Mouse (Mus musculus): ENCODE measurements around the gene Rxrg. TPM values are rescaled to one million over a fixed set of nuclear protein-coding genes. Genes with fewer than 3 reads are reported as not detected.

The Rxrg gene
- total RNA-seq, 2 experiments from 2014 or later = 58.4 to 59.6 TPM

DNA sequence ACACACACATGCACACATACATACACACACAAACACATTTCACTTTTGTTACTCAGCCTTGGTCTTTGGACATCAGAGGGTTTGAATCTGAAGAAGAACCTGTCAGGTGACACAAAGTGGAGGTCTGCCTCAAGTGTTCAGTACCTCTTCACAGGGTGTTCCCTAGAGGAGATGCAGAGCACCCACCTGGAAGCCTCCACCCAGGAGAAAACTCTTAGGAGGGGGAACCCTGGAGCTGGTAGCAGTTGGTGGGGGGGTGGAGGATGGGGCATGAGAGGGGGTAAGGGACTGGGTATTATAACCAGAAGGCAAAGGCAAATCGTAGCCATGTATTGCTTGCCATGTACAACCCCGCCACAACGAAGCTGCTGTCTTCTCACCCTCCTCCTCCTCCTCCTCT is 60.9 kb downstream of the Rxrg start:
- no peak for TF ChIP-seq CTCF (IDR thresholded peaks at IDR 0.05)
- intact Hi-C loops (cut with DNase I) = no loop called here
- DNase-seq = no peak
- Histone ChIP-seq H3K4me3 (no peak overlapping the region), H3K27ac (no peak overlapping the region)

GRCm38 (mm10) chr1:167660521-167661101 is 62.4 kb downstream of the Rxrg start:
- Histone ChIP-seq H3K27ac (peak overlapping the region; percentile 54), H3K4me3 (peak overlapping the region; percentile 60)
- TF ChIP-seq CTCF (IDR thresholded peaks at IDR 0.05) = no peak
- intact Hi-C loops (cut with DNase I) = loop anchor here (10.0 kb wide), 1 partner anchor 124 kb away; no protein-coding TSS in a partner anchor
- peak; percentile 77 for DNase-seq

- H3K4me3 ChIP-seq = peak overlapping the region; percentile 60
- H3K27ac ChIP-seq = peak overlapping the region; percentile 54
- intact Hi-C loops (cut with DNase I) = loop anchor here (10.0 kb wide), 1 partner anchor 124 kb away; no protein-coding TSS in a partner anchor
- peak; percentile 73 for DNase-seq
- TF ChIP-seq CTCF (IDR thresholded peaks at IDR 0.05) = no peak
Observed at GRCm38 (mm10) chr1:167661123-167661522, 62.9 kb downstream of the Rxrg start.

DNA sequence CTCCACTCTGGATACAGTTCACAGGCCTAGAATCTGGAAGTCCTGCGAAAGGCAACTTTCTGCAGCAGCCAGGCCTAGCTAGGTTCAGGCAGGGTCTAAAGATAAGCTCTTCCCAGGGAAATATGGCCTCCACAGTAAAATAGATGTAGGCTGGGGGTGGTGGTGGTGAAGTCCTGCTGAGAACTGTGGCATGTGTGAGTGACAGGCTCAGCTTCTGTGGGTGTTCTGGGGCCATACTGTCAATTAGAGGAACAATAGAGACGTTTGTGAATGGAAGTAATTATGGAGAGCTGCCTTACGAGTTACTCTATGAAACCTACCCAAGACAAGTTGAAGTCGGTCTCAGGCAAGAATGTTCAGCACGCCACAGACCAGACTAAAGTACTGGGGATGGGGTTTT is 65.0 kb downstream of the Rxrg start:
- no peak for DNase-seq
- no peak overlapping the region for H3K4me3 ChIP-seq
- TF ChIP-seq CTCF (IDR thresholded peaks at IDR 0.05) = no peak
- intact Hi-C loops (cut with DNase I) = loop anchor here (10.0 kb wide), 1 partner anchor 122 kb away; no protein-coding TSS in a partner anchor
- H3K27ac ChIP-seq = no peak overlapping the region

GRCm38 (mm10) chr1:167669796-167670195 is 71.6 kb downstream of the Rxrg start:
- H3K27ac ChIP-seq = no peak overlapping the region
- intact Hi-C loops (cut with DNase I) = loop anchor here (10.0 kb wide), 2 partner anchors 115 to 245 kb away; no protein-coding TSS in a partner anchor
- peak; percentile 94; the same call in 1 of the 2 replicates for TF ChIP-seq CTCF (IDR thresholded peaks at IDR 0.05)
- DNase-seq = peak; percentile 65
- H3K4me3 ChIP-seq = no peak overlapping the region

DNA sequence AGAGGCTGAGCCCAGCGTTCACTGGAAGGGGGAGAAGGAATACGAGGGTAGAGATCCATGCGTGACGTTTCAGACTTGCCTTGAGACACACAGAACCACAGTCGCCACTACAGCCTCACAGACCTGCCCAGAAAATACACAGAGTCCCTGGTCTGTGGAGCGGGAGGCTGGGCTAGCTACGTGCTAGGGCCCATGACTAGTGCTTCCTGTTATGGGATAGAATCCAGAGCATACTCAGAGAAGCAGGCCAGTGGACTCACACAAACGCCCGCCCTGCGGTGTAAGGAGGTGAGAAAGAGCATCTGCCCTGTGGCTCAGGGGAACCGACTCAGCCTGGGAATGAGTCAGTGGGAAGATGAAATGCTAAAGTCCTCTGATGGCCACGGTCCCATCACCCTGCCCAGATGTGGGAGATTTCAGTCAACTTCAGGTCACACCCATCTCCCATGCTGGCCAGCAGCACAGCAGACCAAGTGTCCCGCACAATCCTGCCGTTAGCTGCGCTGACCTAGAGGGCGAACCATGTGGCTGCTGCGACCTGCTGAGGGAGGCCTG is 74.3 kb downstream of the Rxrg start:
- H3K27ac ChIP-seq = no peak overlapping the region; the same call in 1 of the 2 replicates
- peak overlapping the region; percentile 7; the same call in 1 of the 2 replicates for H3K4me3 ChIP-seq
- DNase-seq = peak; percentile 73
- intact Hi-C loops (cut with DNase I) = loop anchor here (10.0 kb wide), 1 partner anchor 242 kb away; no protein-coding TSS in a partner anchor
- no peak for TF ChIP-seq CTCF (IDR thresholded peaks at IDR 0.05)

GRCm38 (mm10) chr1:167679061-167679460 is 80.9 kb downstream of the Rxrg start:
- no peak for DNase-seq
- H3K27ac ChIP-seq = no peak overlapping the region
- no peak overlapping the region for H3K4me3 ChIP-seq
- intact Hi-C loops (cut with DNase I) = loop anchor here (10.0 kb wide), 1 partner anchor 236 kb away; no protein-coding TSS in a partner anchor
- TF ChIP-seq CTCF (IDR thresholded peaks at IDR 0.05) = no peak

DNA sequence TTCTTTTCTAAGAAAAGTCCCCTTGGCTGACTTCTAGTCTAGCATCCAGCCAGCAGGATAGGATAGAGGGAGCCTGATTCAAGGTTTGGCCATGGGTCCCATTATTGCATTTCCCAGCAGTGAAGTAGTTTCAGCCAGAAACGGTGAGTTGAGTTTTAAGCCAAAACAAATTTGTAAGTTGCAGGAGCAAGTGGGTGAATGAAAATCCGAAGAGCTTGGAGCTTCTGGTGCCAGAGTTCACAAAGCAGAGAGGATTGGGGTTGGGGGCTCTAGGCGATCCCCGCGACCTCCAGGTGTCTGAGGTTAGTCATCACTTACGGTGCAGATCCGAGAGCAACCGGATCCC is 89.8 kb downstream of the Rxrg start:
- H3K4me3 ChIP-seq = peak overlapping the region; percentile 66
- peak overlapping the region; percentile 72 for H3K27ac ChIP-seq
- DNase-seq = no peak
- intact Hi-C loops (cut with DNase I) = no loop called here
- no peak for TF ChIP-seq CTCF (IDR thresholded peaks at IDR 0.05)

DNA sequence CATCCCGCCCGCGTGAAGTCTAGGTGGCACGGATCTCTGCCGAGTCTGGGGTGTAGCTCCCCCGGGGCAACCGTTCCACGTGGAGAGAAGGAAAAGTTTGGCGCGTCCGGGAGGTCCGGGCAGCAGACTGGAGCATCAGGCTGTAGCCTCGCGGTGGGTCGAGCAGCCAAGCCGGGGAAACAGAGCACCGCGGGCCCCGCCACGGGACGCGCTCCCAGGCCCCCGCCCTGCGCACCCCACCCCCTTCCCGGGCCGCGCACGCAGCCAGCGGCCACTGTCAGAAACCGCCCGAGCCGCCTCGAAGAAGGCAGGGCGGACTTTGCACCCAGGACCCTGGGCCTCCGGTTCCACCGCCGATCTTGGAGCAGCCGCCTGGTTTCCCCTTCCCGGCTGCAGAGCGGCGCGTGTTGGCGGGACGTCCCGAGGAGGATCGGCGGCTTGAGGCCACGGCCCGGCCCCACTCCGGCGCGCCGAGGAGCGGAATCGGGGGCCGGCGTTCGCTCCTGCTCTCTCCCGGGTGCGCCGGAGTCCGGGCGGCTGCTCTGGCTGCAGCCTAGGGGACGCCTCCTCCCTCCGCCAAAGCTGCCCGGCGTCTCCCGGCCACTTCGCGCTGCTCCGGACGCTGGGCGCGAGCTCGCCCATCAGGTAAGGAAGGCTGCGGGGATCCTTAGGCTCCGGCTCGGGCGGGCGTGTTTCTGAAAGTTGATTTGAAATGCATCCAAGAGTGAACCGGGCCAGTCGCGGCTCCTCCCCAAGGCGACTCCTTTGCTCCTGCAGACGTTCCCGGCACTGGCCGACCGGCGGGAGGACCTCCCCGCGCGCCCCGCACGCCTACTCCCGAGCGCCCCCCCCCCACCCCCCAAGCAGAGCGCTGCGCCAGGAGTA is 90.4 kb downstream of the Rxrg start:
- peak; percentile 70 for DNase-seq
- intact Hi-C loops (cut with DNase I) = no loop called here
- TF ChIP-seq CTCF (IDR thresholded peaks at IDR 0.05) = no peak
- Histone ChIP-seq H3K4me3 (peak overlapping the region; percentile 66), H3K27ac (peak overlapping the region; percentile 72)

DNA sequence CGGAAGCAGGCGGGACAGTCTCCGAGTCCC is 90.9 kb downstream of the Rxrg start, which contains the start of gene Lmx1a:
Gene Lmx1a, plus strand, starts transcription at position 6 of the 30 bp plus-strand sequence.
- Histone ChIP-seq H3K4me3 (peak within 1 kb of the TSS; percentile 66), H3K27ac (peak within 1 kb of the TSS; percentile 72)
- DNase-seq = no peak
- no peak for TF ChIP-seq CTCF (IDR thresholded peaks at IDR 0.05)
- intact Hi-C loops (cut with DNase I) = no loop called here

Other genes with a start within 250 kb of the Rxrg start
- gene Aldh9a1, start 248.4 kb upstream of the Rxrg start, total RNA-seq (2021) = 1 to 10 TPM; 4.1 to 5.8 TPM
- 100 to 1,000 TPM; 147 to 151 TPM for gene Mgst3, start 204.5 kb upstream of the Rxrg start, total RNA-seq (2021)
- gene Lrrc52, start 131.6 kb upstream of the Rxrg start, total RNA-seq (2021) = 10 to 100 TPM in 1 of 2 experiments, 1 to 10 TPM in 1; 6.5 to 13.1 TPM
- under 1 TPM; 0.14 to 0.20 TPM for gene Lmx1a, start 90.9 kb downstream of the Rxrg start, total RNA-seq (2021)

Measured in gastrocnemius, adult 2 months (tissue).